Mouse (Mus musculus): ENCODE measurements around the gene Ccl11.

Ccl11 gene

GRCm38 (mm10) chr11:82057646-82058045 is at the start of gene Ccl11:
TSS of gene Ccl11 (plus strand) at chr11:82057823.
- DNase-seq = no peak

DNA sequence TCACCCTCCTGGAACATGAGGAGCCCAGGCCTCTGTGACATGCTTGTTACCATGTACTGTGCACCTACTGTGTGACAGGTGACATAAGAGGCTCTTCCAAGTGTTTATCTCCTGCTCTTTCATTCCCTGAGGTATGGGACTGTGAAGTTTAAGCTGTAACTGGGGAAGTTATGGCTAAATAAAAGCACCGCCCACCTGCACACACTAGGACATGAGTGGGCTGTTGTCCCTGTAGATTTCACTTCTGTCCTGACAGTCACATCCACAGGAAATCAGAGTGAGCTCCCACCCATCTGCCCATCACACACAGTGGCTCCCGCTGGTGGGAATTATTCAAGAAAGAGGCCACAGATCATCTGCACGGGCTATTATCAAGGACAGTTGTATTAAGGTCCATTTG is 47.5 kb upstream of the Ccl11 start:
- DNase-seq = no peak

DNA sequence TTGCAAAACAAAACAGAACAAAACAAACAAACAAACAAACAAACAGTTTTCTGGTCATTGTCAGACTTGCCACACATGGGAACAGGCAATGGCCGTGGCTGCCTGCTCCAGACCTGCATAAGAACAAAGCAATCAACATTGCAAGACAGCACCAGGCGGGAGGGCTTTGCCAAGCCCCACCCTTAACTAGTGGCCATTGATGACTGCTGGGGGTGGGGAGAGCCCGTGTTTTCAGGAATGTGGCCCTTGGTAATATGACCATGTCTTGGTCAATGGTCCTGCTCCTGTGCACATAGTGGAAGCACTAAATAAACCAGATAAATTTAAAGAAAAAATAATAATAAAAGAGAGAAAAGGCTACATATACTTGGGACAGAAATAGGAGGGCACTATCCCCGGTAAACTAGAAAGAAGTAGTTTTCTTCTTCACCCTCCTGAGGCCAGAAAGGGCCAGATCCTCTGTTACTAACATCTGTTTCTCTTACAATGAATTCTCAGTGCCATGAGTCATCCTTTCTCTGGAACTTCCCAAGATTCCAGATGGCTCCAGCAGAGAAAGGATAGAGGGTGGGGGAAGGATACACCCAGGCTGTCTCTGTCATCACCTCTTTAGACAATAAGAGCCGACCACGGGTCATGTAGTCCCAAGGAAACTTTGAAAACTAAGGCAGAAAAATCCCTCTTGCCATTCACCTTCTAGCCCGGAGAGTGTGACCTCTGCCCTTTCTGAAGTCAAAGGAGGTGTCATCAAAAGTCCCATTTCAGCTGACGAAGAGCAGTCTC is 46.0 kb upstream of the Ccl11 start:
- DNase-seq = no peak

GRCm38 (mm10) chr11:82013756-82014155 is 43.9 kb upstream of the Ccl11 start:
- no peak for DNase-seq

- no peak for DNase-seq
These were observed 42.6 kb upstream of the Ccl11 start for GRCm38 (mm10) chr11:82015066-82015465.

GRCm38 (mm10) chr11:82016181-82016780 is 41.3 kb upstream of the Ccl11 start:
- no peak for DNase-seq

- DNase-seq = no peak
These were observed 38.2 kb upstream of the Ccl11 start for GRCm38 (mm10) chr11:82019389-82019788.

- no peak for DNase-seq
These were observed 37.8 kb upstream of the Ccl11 start for GRCm38 (mm10) chr11:82019793-82020192.

- no peak for DNase-seq
These were observed 36.2 kb upstream of the Ccl11 start for GRCm38 (mm10) chr11:82021406-82021805.

DNA sequence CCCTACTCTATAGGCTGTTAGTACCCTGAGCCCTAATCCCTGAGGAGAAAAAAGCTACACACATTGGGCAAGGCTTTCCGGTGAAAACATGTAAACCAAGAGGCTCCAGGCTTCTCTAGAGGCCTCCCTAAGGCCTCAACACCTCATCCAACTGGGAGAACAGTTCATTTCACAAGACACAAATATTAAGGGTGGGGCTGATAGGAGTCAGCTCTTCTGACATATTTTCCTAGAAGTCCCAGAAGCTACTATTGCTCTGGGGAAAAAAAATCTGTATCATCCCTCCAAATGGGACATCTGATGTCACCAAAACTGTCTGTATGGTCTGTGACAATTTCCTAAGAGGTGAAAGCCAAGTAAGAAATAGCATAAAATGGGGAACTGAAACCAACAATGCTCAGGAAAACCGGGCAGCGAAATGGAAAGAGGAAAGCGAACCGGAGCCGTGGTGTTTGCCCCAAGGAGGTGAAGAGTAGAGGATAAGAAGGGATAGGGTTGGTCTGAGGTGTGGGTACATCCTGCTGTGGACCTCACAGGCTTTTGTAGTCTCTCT is 35.0 kb upstream of the Ccl11 start:
- DNase-seq = no peak

GRCm38 (mm10) chr11:82023769-82024168 is 33.9 kb upstream of the Ccl11 start:
- no peak for DNase-seq

- no peak for DNase-seq
These were observed 27.5 kb upstream of the Ccl11 start for GRCm38 (mm10) chr11:82030171-82030570.

DNA sequence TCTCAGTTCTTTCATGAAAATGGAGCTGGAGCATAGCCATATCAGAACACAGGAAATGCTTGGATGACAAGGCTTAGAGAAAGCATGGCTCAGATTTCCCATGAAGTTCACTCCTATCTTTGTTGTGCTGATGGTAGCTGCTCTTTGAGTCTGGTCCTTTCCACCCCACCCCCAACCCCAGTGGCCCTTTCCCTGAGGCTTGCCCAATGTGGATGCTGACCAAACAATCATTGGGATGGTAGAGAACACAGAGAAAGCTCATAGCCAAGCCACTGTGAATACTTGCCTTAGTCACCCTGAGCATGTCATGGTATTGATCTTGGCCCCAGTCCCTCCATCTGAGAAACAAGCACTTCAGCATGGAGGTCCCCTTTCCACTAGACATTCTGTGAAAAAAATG is 25.5 kb upstream of the Ccl11 start:
- DNase-seq = no peak

DNA sequence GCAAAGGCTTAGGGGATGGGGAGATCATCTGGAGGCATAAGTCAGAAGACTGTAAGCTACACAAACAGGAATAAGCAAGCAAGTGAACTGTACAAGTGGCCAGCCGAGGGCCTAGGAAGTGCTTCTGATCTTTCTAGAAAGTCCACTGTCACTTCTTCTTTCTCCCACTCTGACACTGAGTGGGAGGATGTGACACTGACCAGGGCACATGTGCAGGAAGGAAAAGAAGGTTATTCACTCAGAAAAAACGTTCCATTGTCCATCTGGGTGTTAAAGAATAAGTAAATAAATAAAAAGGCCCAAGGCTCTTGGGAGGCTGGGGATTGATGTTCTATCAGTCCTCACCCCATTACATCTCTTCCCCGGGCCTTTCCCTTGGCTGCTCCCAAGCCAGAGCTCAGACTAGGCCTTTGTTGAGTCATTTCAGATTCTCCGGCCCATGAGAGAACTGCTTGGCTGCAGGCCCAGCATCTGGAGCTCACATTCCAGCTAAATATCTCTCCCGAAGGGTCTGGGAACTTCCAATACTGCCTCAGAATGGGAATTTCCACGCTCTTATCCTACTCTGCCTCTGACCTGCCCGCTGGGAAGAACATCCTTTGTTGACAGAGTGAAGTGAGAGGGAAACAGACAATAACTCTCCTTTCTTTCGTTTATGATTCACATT is 24.8 kb upstream of the Ccl11 start:
- DNase-seq = no peak

DNA sequence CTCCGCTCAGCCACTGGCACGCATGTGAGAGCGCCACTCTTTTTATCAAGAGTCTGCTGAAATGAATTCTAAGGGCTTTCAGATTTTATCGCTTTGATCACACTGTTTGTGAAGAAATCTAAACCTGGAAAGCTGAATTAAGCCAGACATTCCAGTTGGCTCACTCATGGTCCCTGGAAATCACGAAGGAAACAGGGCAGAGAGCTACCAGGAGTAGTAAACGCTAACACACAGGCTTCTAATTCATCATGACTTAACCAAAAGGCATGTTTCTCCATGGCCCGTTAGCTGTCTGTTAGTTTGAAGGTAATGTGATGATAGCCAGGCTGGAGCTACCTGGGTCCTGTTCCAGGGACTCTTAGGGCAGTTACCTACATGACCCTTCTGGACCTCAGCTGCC is 23.2 kb upstream of the Ccl11 start:
- no peak for DNase-seq

- DNase-seq = no peak
These were observed 22.3 kb upstream of the Ccl11 start, which contains the start of gene Ccl2 for GRCm38 (mm10) chr11:82035356-82035755. TSS of gene Ccl2 (plus strand) at chr11:82035571.

DNA sequence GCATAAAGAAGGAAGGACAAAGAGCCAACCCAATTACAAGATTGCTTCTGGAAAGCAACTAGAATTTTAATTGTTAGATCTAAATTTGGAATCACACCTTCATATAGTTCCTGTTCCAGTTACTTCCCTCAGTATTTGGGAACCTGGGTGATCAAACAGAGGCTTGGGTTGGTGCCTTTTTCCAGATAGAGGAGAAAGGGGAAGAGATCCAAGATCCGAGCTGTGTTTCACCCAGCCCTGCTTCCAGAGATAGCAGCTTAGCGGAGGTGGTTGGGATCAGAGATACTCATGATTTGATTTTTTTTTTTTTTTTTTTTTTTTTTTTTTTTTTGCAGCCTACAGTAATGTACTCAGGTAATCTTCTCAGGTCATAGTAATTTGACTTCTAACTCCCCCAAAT is 21.8 kb upstream of the Ccl11 start:
- DNase-seq = no peak

- no peak for DNase-seq
These were observed 19.1 kb upstream of the Ccl11 start, which contains the start of gene Gm17268 for GRCm38 (mm10) chr11:82038535-82038934. TSS of gene Gm17268 (minus strand) at chr11:82038562.

- no peak for DNase-seq
These were observed 18.4 kb upstream of the Ccl11 start for GRCm38 (mm10) chr11:82039132-82039660.

- no peak for DNase-seq
These were observed 15.9 kb upstream of the Ccl11 start for GRCm38 (mm10) chr11:82041671-82042080.

DNA sequence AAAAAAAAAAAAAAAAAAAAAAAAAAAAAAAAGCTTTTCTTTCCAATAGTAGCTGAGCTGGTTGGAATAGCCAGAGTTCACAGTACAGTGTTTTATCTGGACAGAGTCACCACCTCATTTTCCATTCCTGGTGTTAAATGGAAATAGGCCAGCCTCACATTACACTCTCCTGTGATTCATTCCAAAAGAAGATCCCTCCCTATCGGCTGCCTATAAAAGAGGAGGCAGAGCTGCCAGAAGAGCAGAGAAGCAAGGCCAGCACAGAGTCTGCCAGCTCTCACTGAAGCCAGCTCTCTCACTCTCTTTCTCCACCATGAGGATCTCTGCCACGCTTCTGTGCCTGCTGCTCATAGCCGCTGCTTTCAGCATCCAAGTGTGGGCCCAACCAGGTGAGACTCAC is 12.2 kb upstream of the Ccl11 start, which contains the start of gene Ccl7:
Gene Ccl7, plus strand, starts transcription at position 242 of the 400 bp plus-strand sequence.
- DNase-seq = no peak

DNA sequence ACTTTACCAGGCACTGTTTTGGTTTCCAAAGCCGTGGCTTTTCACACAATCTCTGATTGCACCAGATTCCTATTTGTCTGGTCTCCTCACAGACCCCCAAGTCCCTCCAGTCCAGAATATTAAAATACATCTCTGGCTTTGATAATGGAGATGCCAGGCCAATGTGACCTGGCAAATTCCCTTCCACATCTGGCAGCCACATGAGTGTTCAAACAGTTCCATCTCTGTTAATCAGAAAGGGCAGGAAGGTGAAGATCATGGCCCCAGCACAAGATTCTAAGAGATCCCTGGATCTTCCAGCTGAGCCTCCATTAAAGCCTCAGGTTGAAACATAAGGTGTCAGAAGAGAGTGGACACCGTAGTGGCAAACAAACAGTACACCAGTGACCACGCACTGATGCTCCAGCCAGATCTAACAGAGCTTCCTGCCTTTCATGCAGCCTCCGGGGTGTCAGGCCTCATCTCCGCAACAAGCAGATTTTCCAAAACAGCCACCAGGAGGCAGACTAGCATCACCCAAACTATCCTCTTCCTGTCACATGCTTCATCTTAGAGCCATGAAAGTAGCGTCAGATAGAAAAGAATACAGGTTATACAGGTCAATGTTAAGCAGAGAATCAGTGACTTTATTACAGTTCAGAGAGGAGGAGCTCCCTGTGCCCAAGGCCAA is 9.7 kb upstream of the Ccl11 start:
- peak; percentile 51 for DNase-seq

GRCm38 (mm10) chr11:82053849-82054248 is 3.8 kb upstream of the Ccl11 start:
- DNase-seq = no peak
